Mouse (Mus musculus) splenic B cell, adult 2 months (primary cell): ENCODE results near the gene Eps8.

Source experiments
- DNase-seq: peaks from one replicate; pipeline ENCODE4 v3.0.0-alpha.2; 2011; ENCODE audit warnings: low read depth, low spot score
- H3K27me3 ChIP-seq: 2 replicates; pipeline ENCODE4 v1.6.1; 2012; ENCODE audit warnings: mild to moderate bottlenecking, low read length, moderate library complexity, mixed read lengths; ENCODE audit not compliant: control insufficient read depth, poor library complexity, insufficient read depth, severe bottlenecking
- H3K36me3 ChIP-seq: 2 replicates; pipeline ENCODE4 v1.6.1; 2012; ENCODE audit warnings: mild to moderate bottlenecking, low read length, moderate library complexity, mixed read lengths; ENCODE audit not compliant: control insufficient read depth, poor library complexity, insufficient read depth, severe bottlenecking

Eps8 gene

GRCm38 (mm10) chr6:137647646-137648045 lies 7.0 kb downstream of the Eps8 start:
- Histone ChIP-seq H3K36me3 (no peaks in the 10 kb centered on the region), H3K27me3 (no peaks in the 10 kb centered on the region)
- DNase-seq = peak; percentile 20

DNA sequence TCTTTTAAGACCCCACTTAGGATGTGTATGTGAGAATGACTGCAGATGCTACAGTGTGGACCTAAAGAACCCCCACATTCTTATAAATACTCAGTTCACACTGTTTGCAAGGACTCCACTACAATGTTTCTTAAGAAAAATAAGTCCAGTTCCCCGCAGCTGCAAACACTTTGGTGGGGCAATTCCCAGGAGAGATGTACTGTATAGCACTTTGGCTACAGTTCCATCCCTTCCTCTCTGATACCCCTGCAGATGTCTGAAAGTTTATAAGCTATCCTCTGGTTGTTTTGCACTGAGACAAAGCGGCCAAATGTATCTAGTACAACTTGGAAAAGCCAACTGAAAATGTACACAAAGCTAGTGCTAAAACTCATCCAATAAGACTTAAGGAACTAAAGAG lies 8.0 kb downstream of the Eps8 start:
- no peaks in the 10 kb centered on the region for H3K27me3 ChIP-seq
- peak; percentile 20 for DNase-seq
- no peaks in the 10 kb centered on the region for H3K36me3 ChIP-seq

- DNase-seq = no peak
- no peaks in the 10 kb centered on the region for H3K36me3 ChIP-seq
- H3K27me3 ChIP-seq = no peaks in the 10 kb centered on the region
Measured at GRCm38 (mm10) chr6:137644893-137645292, 9.8 kb downstream of the Eps8 start.

DNA sequence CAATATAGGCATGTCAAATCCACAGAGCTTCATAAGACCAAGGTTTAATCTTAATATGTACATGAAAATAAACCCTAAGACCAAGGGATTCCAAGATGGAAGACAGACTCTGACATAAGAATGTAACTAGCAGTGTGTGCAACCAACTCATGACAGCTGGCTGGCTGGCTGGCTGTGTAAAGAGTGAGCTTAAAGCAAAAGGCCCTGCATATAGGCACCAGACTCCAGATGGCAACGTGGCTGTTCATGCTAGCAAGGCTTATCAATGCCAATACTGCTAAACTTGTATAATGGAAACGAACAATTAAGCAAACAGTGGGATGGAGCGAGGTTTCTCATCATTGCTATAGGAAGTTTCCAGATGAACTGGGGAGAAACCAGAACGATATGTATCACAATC lies 10.9 kb downstream of the Eps8 start:
- DNase-seq = no peak
- Histone ChIP-seq H3K27me3 (no peaks in the 10 kb centered on the region), H3K36me3 (no peaks in the 10 kb centered on the region)

- DNase-seq = no peak
- H3K36me3 ChIP-seq = no peaks in the 10 kb centered on the region
- H3K27me3 ChIP-seq = no peaks in the 10 kb centered on the region
Measured at GRCm38 (mm10) chr6:137641642-137642041, 13.0 kb downstream of the Eps8 start.

DNA sequence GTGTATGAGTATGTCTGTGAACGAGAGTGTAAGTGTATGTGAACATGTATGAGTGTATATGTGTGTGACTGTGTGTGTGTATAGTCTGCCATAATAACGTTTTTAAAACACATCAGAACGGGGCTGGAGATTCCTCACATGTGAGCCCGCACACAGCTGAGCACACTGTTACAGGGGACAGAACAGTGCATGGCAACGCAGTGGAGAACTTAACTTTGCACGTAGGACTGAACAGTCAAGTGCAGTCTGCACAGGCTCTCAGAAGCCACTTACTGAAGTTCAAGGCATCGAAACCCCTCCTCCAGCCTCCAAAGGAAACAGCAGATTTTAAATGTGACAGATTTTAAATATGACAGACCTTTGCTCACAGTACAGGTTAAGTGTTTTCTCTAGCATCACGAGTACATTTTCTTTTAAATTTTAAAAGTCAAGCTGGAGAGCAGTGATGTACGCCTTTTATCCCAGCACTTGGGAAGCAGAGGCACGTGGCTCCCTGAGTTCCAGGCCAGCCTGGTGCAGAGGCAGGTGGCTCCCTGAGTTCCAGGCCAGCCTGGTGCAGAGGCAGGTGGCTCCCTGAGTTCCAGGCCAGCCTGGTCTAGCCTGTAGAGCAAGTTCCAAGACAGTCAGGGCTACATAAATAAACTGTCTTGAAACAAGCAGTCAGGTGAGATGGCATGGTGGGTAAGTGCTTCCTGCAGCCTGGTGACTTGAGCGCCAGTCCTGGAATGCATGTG lies 15.7 kb downstream of the Eps8 start:
- Histone ChIP-seq H3K27me3 (no peaks in the 10 kb centered on the region), H3K36me3 (no peaks in the 10 kb centered on the region)
- no peak for DNase-seq

- DNase-seq = no peak
- no peaks in the 10 kb centered on the region for H3K36me3 ChIP-seq
- H3K27me3 ChIP-seq = no peaks in the 10 kb centered on the region
Measured at GRCm38 (mm10) chr6:137637443-137637842, 17.2 kb downstream of the Eps8 start.

DNA sequence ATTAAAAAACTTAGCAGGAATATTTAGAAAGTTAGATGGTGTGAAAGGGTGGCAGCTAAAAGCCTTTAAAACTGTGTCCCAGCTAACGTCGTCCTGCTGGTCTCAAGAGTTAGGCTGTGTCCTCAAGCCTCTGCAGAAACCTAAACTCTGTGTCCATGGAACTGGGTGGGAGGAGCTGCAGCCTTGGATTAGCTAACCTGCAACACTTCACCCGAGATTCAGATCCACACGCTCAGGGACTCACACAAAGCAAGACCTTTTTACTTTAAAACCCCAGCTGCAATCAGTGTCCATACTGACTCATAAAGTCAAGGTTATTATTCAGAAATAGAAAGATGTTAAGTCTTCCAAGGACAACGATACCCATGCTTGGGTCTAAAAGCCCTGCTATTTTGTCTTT lies 18.5 kb downstream of the Eps8 start:
- DNase-seq = no peak
- H3K36me3 ChIP-seq = no peaks in the 10 kb centered on the region
- H3K27me3 ChIP-seq = no peaks in the 10 kb centered on the region

GRCm38 (mm10) chr6:137633626-137634025 lies 21.1 kb downstream of the Eps8 start:
- no peaks in the 10 kb centered on the region for H3K36me3 ChIP-seq
- H3K27me3 ChIP-seq = no peaks in the 10 kb centered on the region
- no peak for DNase-seq

DNA sequence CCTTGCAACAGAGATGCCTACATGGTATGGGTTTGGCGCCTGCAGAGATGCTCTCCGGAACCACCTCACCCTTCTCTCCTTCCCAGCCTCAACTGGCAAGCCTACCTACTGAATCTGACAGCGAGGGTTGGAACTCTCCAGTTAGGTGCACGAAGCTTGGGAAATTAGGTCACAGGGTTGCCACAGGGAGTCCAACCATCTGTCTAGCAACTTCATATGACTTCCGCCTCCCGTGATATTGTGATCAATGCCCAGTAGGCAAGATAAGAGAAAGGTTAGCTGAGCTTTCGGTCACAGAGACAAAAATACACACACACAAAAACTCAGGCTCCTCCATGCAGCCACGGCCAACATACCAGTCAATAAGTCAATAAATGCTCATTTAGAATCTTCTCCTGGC lies 21.6 kb downstream of the Eps8 start:
- H3K36me3 ChIP-seq = no peaks in the 10 kb centered on the region
- H3K27me3 ChIP-seq = no peaks in the 10 kb centered on the region
- no peak for DNase-seq

DNA sequence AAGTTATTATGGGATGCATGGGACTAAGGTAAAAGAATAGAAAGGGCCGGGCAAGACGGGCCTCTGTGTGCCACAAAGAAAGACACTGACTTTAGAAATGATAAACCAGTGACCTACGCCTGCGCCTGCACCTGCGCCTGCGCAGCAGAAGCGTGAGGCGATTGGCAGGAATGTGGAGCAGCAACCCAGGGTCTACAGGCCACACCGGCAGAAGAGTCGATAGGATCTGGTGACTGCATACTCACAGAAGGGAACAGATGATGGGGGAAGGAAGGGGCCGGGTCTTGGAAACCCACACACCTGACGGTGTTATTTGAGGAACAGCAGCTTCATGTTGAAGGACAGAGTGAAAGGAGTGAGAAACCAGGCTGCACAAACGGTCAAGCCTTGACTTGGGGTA lies 24.3 kb downstream of the Eps8 start:
- no peaks in the 10 kb centered on the region for H3K27me3 ChIP-seq
- no peaks in the 10 kb centered on the region for H3K36me3 ChIP-seq
- no peak for DNase-seq

- DNase-seq = no peak
- H3K27me3 ChIP-seq = no peaks in the 10 kb centered on the region
- H3K36me3 ChIP-seq = no peaks in the 10 kb centered on the region
Measured at GRCm38 (mm10) chr6:137629603-137630231, 25.0 kb downstream of the Eps8 start.

GRCm38 (mm10) chr6:137628715-137629114 lies 26.0 kb downstream of the Eps8 start:
- DNase-seq = no peak
- Histone ChIP-seq H3K36me3 (no peaks in the 10 kb centered on the region), H3K27me3 (no peaks in the 10 kb centered on the region)

- Histone ChIP-seq H3K36me3 (no peaks in the 10 kb centered on the region), H3K27me3 (no peaks in the 10 kb centered on the region)
- no peak for DNase-seq
Measured at GRCm38 (mm10) chr6:137621021-137621420, 33.7 kb downstream of the Eps8 start.

DNA sequence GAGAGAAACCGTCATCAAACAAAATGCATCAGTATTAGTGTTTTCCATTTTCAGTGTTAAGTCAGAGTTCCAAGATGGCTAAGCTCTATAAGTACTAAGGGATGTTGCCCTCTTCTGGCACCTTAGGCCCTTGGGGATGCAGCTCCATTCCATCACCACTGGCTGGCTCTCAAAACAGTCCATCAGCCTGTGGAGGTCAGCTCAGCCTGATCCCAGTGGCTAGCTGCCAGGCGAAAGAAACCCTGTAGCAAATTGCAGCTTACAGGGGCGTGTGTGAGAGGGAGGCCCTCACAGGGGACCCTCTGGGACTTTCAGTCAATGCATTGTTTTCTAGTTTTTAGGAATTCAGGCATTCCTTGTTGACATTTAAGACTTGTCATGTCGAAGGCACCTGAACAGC lies 40.8 kb downstream of the Eps8 start:
- H3K27me3 ChIP-seq = no peaks in the 10 kb centered on the region
- DNase-seq = no peak
- H3K36me3 ChIP-seq = no peaks in the 10 kb centered on the region
